Mouse (Mus musculus) lung, embryonic 16.5 days (tissue): ENCODE measurements around the gene Adam12. TPM values are rescaled to one million over a fixed set of nuclear protein-coding genes. Genes with fewer than 3 reads are reported as not detected.

ENCODE experiments used
- ATAC-seq: fragments of 200-750 bp; cut with Nextera tagmentation; 2 replicates; pipeline ENCODE4 v1.8.0; 2017; ENCODE audit warnings: low read depth, mild to moderate bottlenecking, moderate library complexity
- H3K27ac ChIP-seq: fragments of 300-500 bp; sonication (generic); 2 replicates; pipeline ENCODE4 v1.5.1; 2014; ENCODE audit warnings: mild to moderate bottlenecking, control low read depth, low read length
- H3K27me3 ChIP-seq: fragments of 300-500 bp; sonication (generic); 2 replicates; pipeline ENCODE4 v1.6.1; 2014; ENCODE audit warnings: low read depth, low read length, mixed read lengths; ENCODE audit not compliant: control insufficient read depth, insufficient read depth
- H3K36me3 ChIP-seq: fragments of 300-500 bp; sonication (generic); 2 replicates; pipeline ENCODE4 v1.6.1; 2014; ENCODE audit warnings: low read length; ENCODE audit not compliant: control insufficient read depth, insufficient read depth
- H3K4me1 ChIP-seq: fragments of 300-500 bp; sonication (generic); replicated peaks from 2 replicates; pipeline ENCODE4 v1.6.1; 2014; ENCODE audit warnings: low read length, mixed read lengths; ENCODE audit not compliant: control insufficient read depth, insufficient read depth
- H3K4me2 ChIP-seq: fragments of 300-500 bp; sonication (generic); 2 replicates; pipeline ENCODE4 v1.6.1; 2014; ENCODE audit warnings: low read depth, low read length, control low read depth
- H3K4me3 ChIP-seq: fragments of 300-500 bp; sonication (generic); 2 replicates; pipeline ENCODE4 v1.5.1; 2014; ENCODE audit warnings: mild to moderate bottlenecking, low read length, control low read depth
- H3K9ac ChIP-seq: fragments of 300-500 bp; sonication (generic); 2 replicates; pipeline ENCODE4 v1.6.1; 2014; ENCODE audit warnings: low read length, control low read depth
- H3K9me3 ChIP-seq: fragments of 300-500 bp; sonication (generic); 2 replicates; pipeline ENCODE4 v1.6.1; 2016; ENCODE audit warnings: low read length; ENCODE audit not compliant: control insufficient read depth
- WGBS: fragments of 180-500 bp; shearing (Covaris S2); extraction: QIAGEN DNeasy Blood & Tissue Kit; methylation state at CpG from one replicate; pipeline ENCODE4 v1.1.7; 2014; 5-methylcytosine and 5-hydroxymethylcytosine counted together
- polyA plus RNA-seq: library from polyadenylated mRNA; unstranded; fragments of >200 nt; fragmentation: Nextera tagmentation; extraction: Ambion mirVana; gene quantifications from 2 replicates; pipeline ENCODE4 v1.2.1, GENCODE M21; 2015

The Adam12 gene
- polyA plus RNA-seq, 1 experiment from 2014 or later = 15.3 TPM

DNA sequence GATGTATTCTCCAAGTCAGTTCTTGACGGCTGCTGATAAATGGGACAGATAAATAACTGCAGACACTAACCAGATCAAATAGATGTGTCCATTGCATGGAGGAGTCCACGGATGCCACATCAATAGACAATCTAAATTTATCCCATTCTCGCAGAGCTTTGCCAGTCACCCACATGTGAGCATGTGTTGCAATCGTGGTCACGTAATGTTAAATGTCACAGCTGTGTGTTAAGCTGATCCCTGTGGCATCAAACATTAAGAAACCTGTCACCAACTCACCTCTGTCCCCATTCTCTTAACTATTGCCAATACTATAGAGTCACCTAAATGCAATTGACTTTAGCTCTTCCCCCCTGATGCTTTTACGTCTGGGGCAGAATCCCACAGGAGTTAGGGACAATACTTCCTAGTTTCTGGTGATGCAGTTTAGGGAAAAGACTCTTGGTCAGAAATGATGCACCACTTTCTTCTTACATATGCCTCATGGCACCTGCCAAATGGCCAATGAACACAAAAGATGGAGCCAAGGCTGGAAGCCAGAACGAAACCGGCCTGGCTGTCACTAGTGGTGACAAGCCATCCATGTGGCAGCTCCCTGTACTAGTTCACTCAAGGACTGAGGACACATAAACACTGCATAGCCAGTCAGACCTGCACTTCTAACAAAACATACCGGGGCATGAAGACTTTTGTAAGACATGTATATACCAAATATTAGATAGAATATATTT is 61.6 kb downstream of the Adam12 start:
- Histone ChIP-seq H3K4me2 (no peak overlapping the region), H3K36me3 (peaks cover 8% of the 10 kb centered on the region; the same call in 1 of the 2 replicates), H3K27ac (no peak overlapping the region), H3K27me3 (no peaks in the 10 kb centered on the region), H3K9ac (no peak overlapping the region), H3K4me1 (peaks cover 10% of the 10 kb centered on the region), H3K9me3 (no peaks in the 10 kb centered on the region), H3K4me3 (no peak overlapping the region)
- ATAC-seq = no peak
- 77% methylated on average over 9 of the region's 9 CpGs for WGBS

- no peak for ATAC-seq
- Histone ChIP-seq H3K27ac (no peak overlapping the region), H3K27me3 (no peaks in the 10 kb centered on the region), H3K9me3 (no peaks in the 10 kb centered on the region), H3K4me3 (no peak overlapping the region), H3K4me2 (no peak overlapping the region), H3K36me3 (peaks cover 8% of the 10 kb centered on the region; the same call in 1 of the 2 replicates), H3K4me1 (peaks cover 8% of the 10 kb centered on the region), H3K9ac (no peak overlapping the region)
- 82% methylated on average over 2 of the region's 2 CpGs for WGBS
These were observed 62.2 kb downstream of the Adam12 start for GRCm38 (mm10) chr7:134169780-134170179.

DNA sequence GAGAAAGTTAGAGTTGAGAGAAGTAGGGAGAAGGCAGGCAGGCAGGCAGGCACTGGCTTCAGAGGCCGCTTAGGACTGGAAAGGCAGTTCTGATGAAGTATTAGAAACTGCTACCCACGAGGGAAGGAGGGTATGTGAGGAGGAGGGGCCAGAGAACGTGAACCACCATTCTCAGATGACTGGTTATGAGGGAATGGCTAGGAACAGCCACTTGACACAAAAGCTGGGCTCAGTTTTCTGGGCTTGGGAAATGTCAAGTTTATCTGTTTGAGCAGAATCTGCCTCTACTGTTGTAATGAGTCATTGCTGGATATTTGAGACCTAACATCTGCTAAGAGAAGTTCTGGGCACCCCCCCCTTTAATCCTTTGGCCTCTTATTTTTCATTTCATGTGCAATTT is 64.4 kb downstream of the Adam12 start:
- H3K4me2 ChIP-seq = no peak overlapping the region
- H3K9ac ChIP-seq = no peak overlapping the region
- no peak overlapping the region for H3K4me3 ChIP-seq
- H3K27me3 ChIP-seq = no peaks in the 10 kb centered on the region
- peaks cover 8% of the 10 kb centered on the region; the same call in 1 of the 2 replicates for H3K36me3 ChIP-seq
- no peaks in the 10 kb centered on the region for H3K9me3 ChIP-seq
- peaks cover 16% of the 10 kb centered on the region for H3K4me1 ChIP-seq
- peak; percentile 75 for ATAC-seq
- WGBS = 11% methylated on average over 3 of the region's 3 CpGs
- no peak overlapping the region for H3K27ac ChIP-seq

GRCm38 (mm10) chr7:134163751-134164150 is 68.2 kb downstream of the Adam12 start:
- no peak overlapping the region for H3K9ac ChIP-seq

DNA sequence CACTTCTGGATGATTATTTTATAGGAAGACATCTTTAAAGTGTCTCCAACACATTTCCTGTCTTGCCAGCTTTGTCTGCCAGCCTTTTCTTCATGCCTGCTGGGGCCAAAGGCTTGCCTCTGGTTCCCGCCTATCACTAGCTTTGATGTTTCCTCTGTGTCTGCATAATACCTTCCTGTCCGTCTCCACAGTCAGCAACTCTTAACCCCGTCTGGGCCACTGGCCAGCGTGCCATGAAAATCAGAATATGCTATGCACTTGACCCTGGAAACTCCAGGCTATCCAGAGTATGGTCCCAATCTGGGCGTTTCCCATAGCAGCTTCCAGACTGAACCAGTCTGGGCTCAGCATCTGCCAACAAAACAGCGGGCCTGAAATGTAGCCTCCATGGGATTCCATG is 69.1 kb downstream of the Adam12 start:
- WGBS = 33% methylated on average over 6 of the region's 6 CpGs
- Histone ChIP-seq H3K9me3 (no peaks in the 10 kb centered on the region), H3K27ac (no peak overlapping the region; the same call in 1 of the 2 replicates), H3K27me3 (no peaks in the 10 kb centered on the region), H3K36me3 (no peaks in the 10 kb centered on the region), H3K4me1 (peaks cover 19% of the 10 kb centered on the region), H3K4me2 (no peak overlapping the region), H3K9ac (no peak overlapping the region), H3K4me3 (no peak overlapping the region)
- ATAC-seq = peak; percentile 71

More at GRCm38 (mm10) chr7:134163751-134164150, 68.2 kb downstream of the Adam12 start:
- no peaks in the 10 kb centered on the region for H3K9me3 ChIP-seq
- no peak overlapping the region for H3K4me3 ChIP-seq
- H3K36me3 ChIP-seq = no peaks in the 10 kb centered on the region
- H3K27me3 ChIP-seq = no peaks in the 10 kb centered on the region
- no peak for ATAC-seq
- no peak overlapping the region for H3K4me2 ChIP-seq
- H3K27ac ChIP-seq = no peak overlapping the region
- WGBS = 83% methylated on average over 2 of the region's 2 CpGs
- H3K4me1 ChIP-seq = peaks cover 19% of the 10 kb centered on the region

DNA sequence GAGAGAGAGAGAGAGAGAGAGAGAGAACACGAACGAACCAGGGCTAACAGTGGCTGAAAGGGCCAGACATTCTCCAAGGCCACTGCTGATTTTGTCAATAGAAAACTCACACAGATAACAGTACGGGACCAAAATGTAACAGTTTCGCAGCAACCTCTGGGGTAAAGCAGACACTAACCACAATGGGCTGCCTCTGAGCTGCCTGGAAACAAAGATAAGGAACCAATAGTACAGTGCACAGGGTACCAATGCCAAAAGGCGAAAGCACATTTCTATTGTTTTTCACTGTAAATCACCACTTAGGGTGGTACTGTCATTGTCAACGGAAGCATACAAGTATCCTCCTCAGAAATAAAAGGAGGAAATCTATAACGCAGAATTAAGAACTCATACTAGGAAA is 72.3 kb downstream of the Adam12 start:
- Histone ChIP-seq H3K27me3 (no peaks in the 10 kb centered on the region), H3K4me3 (no peak overlapping the region), H3K4me2 (no peak overlapping the region), H3K4me1 (peaks cover 11% of the 10 kb centered on the region), H3K36me3 (no peaks in the 10 kb centered on the region), H3K9me3 (no peaks in the 10 kb centered on the region), H3K27ac (no peak overlapping the region), H3K9ac (no peak overlapping the region)
- 76% methylated on average over 6 of the region's 7 CpGs for WGBS
- ATAC-seq = no peak

DNA sequence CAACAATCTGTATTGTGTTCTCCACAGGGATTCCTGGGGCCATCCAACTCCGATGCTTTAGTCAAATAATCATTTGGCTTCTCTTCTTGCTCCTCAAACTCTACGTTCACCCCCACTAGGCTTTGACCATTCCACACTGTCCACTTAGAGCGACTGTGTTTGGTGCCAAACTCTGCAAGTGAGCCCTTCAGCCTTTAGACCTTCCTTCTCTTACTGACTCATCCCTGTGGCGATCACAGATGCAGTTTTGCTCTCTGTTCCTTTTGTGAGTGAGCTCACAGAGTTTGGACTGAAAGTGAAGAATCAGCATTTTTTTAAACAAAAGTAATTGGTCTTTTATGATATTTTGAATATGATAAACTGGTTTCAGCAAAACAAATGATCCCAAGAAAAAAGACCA is 80.6 kb downstream of the Adam12 start:
- Histone ChIP-seq H3K27me3 (no peaks in the 10 kb centered on the region), H3K27ac (no peak overlapping the region), H3K9ac (no peak overlapping the region), H3K4me3 (no peak overlapping the region), H3K4me1 (no peaks in the 10 kb centered on the region), H3K36me3 (no peaks in the 10 kb centered on the region), H3K9me3 (no peaks in the 10 kb centered on the region), H3K4me2 (no peak overlapping the region)
- WGBS = 77% methylated on average over 4 of the region's 4 CpGs
- no peak for ATAC-seq

DNA sequence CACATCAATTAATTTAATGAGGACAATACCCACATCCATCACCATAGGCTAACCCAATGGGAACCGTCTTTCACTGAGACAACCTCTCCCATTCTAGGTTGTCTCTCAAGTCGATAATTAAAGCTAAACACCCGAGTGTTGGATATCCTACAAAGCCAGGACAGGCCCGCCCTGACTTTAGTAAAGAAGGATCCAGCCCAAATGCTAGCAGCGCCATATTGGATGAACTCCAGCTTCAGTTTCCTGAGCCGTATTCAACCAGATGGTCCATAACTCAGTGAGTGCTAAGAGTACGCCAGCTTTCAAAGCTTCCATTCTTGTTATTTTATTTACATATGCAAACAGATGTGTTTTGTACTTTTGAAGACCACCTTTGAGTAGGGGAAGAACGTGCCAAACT is 81.6 kb downstream of the Adam12 start:
- no peaks in the 10 kb centered on the region for H3K27me3 ChIP-seq
- H3K4me3 ChIP-seq = no peak overlapping the region
- no peaks in the 10 kb centered on the region for H3K36me3 ChIP-seq
- no peak overlapping the region for H3K4me2 ChIP-seq
- H3K4me1 ChIP-seq = no peaks in the 10 kb centered on the region
- no peak overlapping the region for H3K27ac ChIP-seq
- H3K9ac ChIP-seq = no peak overlapping the region
- H3K9me3 ChIP-seq = no peaks in the 10 kb centered on the region
- WGBS = 78% methylated on average over 8 of the region's 8 CpGs
- ATAC-seq = no peak

DNA sequence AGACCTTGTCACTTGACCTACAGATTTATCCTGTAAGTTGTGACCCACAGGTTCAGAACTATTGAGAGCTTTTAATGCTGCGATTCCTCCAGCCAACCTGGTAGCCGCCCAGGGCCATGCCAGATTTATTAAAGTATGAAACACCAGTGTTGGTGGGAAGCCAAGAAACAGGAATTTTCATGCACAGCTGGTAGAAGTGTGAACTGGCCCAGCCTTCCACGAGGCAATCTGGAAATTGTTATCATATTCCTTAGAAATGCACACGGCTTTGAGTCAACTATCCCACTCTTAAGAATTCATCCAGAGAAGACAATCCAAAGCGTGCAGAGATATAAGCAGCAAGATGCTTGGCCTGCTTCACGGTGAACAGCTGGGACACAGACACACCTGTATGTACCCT is 82.6 kb downstream of the Adam12 start:
- 59% methylated on average over 6 of the region's 6 CpGs for WGBS
- no peaks in the 10 kb centered on the region for H3K27me3 ChIP-seq
- no peak for ATAC-seq

More for the DNA sequence above, 82.6 kb downstream of the Adam12 start:
- Histone ChIP-seq H3K36me3 (no peaks in the 10 kb centered on the region), H3K4me3 (no peak overlapping the region), H3K4me2 (no peak overlapping the region), H3K9ac (no peak overlapping the region), H3K27ac (no peak overlapping the region), H3K9me3 (no peaks in the 10 kb centered on the region), H3K4me1 (0 out of 2 replicates have a peak, but pooled peaks cover 2% of the 10 kb centered on the region)
